Mouse (Mus musculus) cerebellum, adult 2 months (tissue): Measurements from ENCODE around the gene Lyrm2. TPM values are rescaled to one million over a fixed set of nuclear protein-coding genes. Genes with fewer than 3 reads are reported as not detected.
A peak's percentile ranks its signal among the peaks of the same experiment; 100 is the strongest.

Experiments used
- DNase-seq, 2 experiments: peaks; one replicate each; pipeline ENCODE4 v3.0.0; 2021
- H3K27ac ChIP-seq: fragments of 200-500 bp; 2 replicates; pipeline ENCODE4 v1.5.1; 2012; ENCODE audit warnings: low read length, control low read depth, inconsistent platforms; ENCODE audit not compliant: insufficient read depth
- H3K27me3 ChIP-seq: fragments of 200-500 bp; 2 replicates; pipeline ENCODE4 v1.6.1; 2012; ENCODE audit warnings: inconsistent platforms, mild to moderate bottlenecking, low read length, moderate library complexity; ENCODE audit not compliant: control insufficient read depth, insufficient read depth
- H3K4me1 ChIP-seq: fragments of 200-500 bp; 2 replicates; pipeline ENCODE4 v1.6.1; 2011; ENCODE audit warnings: low read length; ENCODE audit not compliant: control insufficient read depth, insufficient read depth
- H3K4me3 ChIP-seq: fragments of 200-500 bp; replicated peaks from 2 replicates; pipeline ENCODE3; 2011; ENCODE audit warnings: mild to moderate bottlenecking, low read depth, low read length, control low read depth; ENCODE audit not compliant: insufficient read depth
- CTCF ChIP-seq: fragments of 200-500 bp; IDR thresholded peaks from 2 replicates; pipeline ENCODE4 v1.5.1; 2011; ENCODE audit warnings: low read depth, mild to moderate bottlenecking, control low read depth, low read length, moderate library complexity, borderline replicate concordance; ENCODE audit not compliant: insufficient read depth
- POLR2A ChIP-seq: fragments of 200-500 bp; IDR thresholded peaks from 2 replicates; pipeline ENCODE4 v1.6.1; 2011; ENCODE audit warnings: low read length, control low read depth, borderline replicate concordance; ENCODE audit not compliant: insufficient read depth
- WGBS: fragments of 180-500 bp; shearing (Covaris S2); methylation state at CpG from one replicate; pipeline ENCODE4 v1.1.7; 2018; 5-methylcytosine and 5-hydroxymethylcytosine counted together
- polyA plus RNA-seq: library from polyadenylated mRNA; depleted of rRNA; stranded (reverse); fragments of >200 nt; gene quantifications from 2 replicates; pipeline ENCODE4 v1.2.3, GENCODE M21; 2012; rRNA removed

Gene Lyrm2
- polyA plus RNA-seq, 1 experiment: 49.6 TPM

DNA sequence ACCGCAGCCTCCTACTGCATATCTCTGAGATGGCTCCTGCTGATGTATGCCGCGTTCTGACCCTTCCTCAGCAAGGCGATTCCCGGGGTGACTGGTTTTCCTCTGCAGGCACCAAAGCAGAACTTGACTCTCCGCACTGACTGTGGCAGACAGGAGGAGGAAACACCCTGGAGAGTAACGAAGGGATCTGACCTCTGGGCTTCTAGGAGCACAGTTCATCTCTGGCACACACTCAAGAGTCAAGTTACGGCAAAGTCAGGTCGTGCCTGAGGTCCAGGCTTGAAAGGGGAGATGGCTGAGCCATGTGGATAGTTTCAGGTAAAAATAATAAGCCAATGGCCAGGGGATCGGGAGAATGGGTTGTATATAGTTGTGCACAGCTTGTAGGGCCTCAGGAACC, 29.3 kb downstream of the Lyrm2 start:
- Histone ChIP-seq H3K4me3 (no peak overlapping the region), H3K27me3 (no peaks in the 10 kb centered on the region), H3K27ac (no peak overlapping the region), H3K4me1 (peaks cover 14% of the 10 kb centered on the region)
- WGBS: 90% methylated on average over 10 of the region's 10 CpGs
- DNase-seq: no peak
- TF ChIP-seq POLR2A (no peak), CTCF (no peak)

DNA sequence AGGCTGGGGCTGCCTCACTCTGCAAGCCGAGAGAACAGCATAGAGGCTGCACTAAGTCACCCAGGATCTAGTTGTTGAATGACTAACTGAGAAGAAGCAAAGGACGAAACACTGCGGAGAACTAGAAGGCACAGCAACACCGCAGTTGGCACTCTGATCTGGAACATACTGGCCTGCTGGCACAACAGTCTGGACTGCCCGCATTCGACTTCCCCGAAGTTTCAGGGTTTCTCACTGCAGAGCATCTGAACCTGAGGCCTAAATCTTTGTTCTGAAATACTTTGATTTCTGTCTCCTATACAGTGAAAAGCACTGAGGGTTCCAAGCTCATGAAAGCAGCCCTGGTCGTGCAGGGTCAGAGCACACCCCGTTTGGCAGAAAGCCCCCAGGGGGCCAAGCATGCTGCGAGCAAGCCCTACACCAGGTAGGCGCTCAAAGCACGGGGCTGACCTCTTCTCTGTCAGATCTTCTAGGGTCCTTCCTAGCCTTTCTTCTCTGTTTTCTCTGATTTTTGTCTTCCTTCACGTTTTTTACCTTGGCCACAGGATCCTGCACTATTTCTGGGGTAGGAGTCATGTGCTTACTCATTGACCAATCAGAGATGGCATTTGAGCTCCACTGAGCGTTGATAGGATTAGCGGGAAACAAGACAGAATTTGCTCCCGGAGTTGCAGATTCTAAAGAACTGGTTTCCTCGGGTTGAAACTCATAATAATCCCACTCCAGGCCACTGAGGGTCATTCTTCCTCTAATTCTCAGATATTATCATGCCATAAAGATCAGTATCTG, 33.6 kb downstream of the Lyrm2 start:
- DNase-seq: peak; percentile 54 to 56
- Histone ChIP-seq H3K27me3 (no peaks in the 10 kb centered on the region), H3K4me1 (peaks cover 7% of the 10 kb centered on the region), H3K4me3 (peak overlapping the region; percentile 67), H3K27ac (no peak overlapping the region)
- no peak for TF ChIP-seq POLR2A
- TF ChIP-seq CTCF: no peak
- 9% methylated on average over 17 of the region's 17 CpGs for WGBS

DNA sequence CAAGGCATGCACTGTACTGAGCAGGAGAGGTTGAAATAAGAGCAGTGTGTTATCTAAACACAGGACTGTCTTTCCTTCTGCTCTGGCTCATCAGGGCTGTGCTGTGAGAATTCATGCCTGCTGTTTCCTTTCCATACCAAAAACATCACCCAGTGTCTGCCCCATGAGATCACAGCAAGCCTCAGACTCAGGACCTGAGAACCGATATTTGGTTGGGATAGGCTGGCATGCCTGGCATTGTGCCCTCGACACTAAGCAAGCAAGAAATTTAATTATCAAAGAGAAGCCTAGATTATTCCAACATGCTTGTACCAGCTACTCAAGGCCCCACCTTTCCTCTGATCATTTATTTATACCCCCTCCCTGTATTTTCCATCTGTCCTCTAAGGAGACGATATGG, 34.5 kb downstream of the Lyrm2 start:
- Histone ChIP-seq H3K4me3 (no peak overlapping the region), H3K27ac (no peak overlapping the region), H3K27me3 (no peaks in the 10 kb centered on the region), H3K4me1 (peaks cover 7% of the 10 kb centered on the region)
- 40% methylated on average over 3 of the region's 3 CpGs for WGBS
- DNase-seq: no peak
- TF ChIP-seq CTCF (no peak), POLR2A (no peak)

DNA sequence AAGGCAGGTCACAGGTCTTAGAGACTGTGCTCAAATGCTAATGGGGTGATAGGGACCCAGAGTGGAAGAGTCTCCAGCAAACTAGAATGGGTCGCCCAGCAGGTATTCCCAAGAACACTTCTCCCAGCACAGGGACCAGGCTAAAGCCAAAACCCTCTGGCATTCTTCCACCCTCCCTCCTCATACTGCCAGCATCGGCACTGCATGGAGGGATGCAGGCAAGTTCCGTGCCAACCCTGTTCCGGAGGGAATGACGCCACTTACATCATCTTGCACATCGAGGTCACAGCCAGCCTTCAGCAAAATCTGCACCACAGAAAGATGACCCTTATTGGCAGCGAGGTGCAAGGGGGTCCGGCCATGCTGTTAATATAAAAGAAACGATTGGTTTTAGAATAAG, 36.0 kb downstream of the Lyrm2 start:
- no peak overlapping the region for H3K4me3 ChIP-seq
- H3K4me1 ChIP-seq: peaks cover 7% of the 10 kb centered on the region
- no peaks in the 10 kb centered on the region for H3K27me3 ChIP-seq
- 10% methylated on average over 9 of the region's 9 CpGs for WGBS
- no peak overlapping the region for H3K27ac ChIP-seq
- TF ChIP-seq CTCF (no peak), POLR2A (no peak)
- peak; percentile 34 to 60 for DNase-seq

DNA sequence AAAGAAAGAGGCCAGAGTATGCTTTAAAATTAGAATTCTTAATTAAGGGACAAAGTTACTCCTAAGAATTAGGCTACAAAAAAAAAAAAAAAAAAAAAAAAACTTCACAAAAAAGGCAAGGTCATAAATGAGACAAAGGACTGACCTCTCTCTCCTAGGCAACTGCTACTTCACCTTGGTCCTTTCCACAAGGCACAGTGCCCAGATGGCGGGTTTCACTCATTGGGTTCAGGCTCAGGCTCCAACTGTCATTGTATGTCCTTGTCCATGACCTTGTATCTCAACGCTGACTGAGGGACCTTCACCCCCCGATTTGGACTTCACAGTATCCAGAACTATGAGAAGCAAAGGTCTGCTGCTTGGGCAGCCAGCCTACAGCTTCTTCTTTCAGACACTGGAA, 38.3 kb downstream of the Lyrm2 start:
- Histone ChIP-seq H3K27ac (no peak overlapping the region), H3K4me1 (peaks cover 7% of the 10 kb centered on the region), H3K27me3 (no peaks in the 10 kb centered on the region), H3K4me3 (no peak overlapping the region)
- TF ChIP-seq CTCF: no peak
- TF ChIP-seq POLR2A: no peak
- no peak for DNase-seq
- 72% methylated on average over 3 of the region's 3 CpGs for WGBS

Other genes starting within 250 kb of the Lyrm2 start
- not detected in 2 replicates for gene Gja10, start 197.5 kb upstream of the Lyrm2 start, polyA plus RNA-seq
- 5.9 and 7.7 TPM in 2 replicates for gene Casp8ap2, start 184.8 kb upstream of the Lyrm2 start, polyA plus RNA-seq
- gene Mdn1, start 143.1 kb upstream of the Lyrm2 start, polyA plus RNA-seq: 38.1 and 39.1 TPM in 2 replicates
- 7.7 and 9.4 TPM in 2 replicates for gene Ankrd6, start 150.6 kb downstream of the Lyrm2 start, polyA plus RNA-seq
- gene Rragd, start 182.8 kb downstream of the Lyrm2 start, polyA plus RNA-seq: 45.4 and 51.7 TPM in 2 replicates
- gene Ube2j1, start 231.2 kb downstream of the Lyrm2 start, polyA plus RNA-seq: 78.9 and 80.8 TPM in 2 replicates